Mouse (Mus musculus) A20 (cell line): ENCODE measurements around the gene Sh2d3c.

Experiments used
- DNase-seq: peaks from one replicate; pipeline ENCODE4 v3.0.0-alpha.2; 2011; ENCODE audit warnings: low read depth, low spot score

Sh2d3c gene

DNA sequence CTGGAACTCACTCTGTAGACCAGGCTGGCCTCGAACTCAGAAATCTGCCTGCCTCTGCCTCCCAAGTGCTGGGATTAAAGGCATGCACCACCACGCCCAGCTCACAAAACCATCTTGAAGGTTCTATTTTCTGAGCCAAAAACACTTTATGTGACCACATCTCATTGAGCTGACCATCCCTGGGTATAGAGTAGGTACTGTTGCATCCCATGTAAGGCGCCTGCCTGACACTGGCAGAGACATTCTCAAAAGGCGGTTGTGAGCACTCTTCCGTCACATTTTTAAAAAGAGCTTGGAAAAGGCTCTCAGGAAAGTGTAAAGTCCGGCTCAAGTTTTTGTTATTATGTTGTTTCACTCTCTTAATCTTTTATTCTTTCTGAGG lies 35.8 kb downstream of the Sh2d3c start:
- no peak for DNase-seq

GRCm38 (mm10) chr2:32757056-32757845 lies 36.4 kb downstream of the Sh2d3c start, which contains the start of gene Tor2a:
TSS of gene Tor2a (plus strand) at chr2:32757234.
- DNase-seq: peak; percentile 98

DNA sequence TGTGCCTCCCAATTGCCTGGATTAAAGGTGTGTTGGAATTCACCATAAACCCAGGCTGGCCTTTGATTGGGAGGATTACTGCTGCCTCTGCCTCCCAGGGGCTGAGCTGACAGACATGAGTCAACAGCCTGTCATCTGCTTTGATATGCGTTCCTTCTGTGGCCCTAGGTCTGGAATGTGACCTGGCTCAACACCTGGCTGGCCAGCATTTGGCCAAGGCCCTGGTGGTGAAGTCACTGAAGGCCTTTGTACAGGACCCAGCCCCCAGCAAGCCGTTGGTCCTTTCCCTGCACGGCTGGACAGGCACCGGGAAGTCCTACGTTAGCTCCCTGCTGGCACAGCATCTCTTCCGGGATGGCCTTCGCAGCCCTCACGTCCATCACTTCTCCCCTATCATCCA lies 37.6 kb downstream of the Sh2d3c start:
- no peak for DNase-seq

DNA sequence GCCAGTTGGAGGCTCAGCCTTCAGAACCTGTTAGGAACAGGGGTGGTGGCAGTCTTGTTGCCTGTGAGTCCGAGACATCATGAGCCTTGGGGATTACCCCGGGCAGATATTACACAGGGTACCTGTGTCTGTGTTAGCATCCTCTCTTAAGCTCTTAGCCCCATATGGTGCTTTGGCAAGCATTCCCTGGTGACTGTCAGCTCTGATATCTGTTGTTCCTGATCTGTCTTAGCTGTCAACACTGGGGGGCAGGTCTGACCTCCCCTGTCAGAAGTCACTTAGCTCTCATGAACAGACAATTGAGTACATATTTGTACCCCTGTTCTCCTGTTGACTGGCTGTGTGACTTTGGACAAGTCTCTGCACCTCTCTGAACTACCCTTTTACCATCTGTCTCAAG lies 38.1 kb downstream of the Sh2d3c start:
- no peak for DNase-seq

GRCm38 (mm10) chr2:32761361-32761760 lies 40.5 kb downstream of the Sh2d3c start:
- DNase-seq: no peak

GRCm38 (mm10) chr2:32761859-32762258 lies 41.0 kb downstream of the Sh2d3c start:
- DNase-seq: no peak

- no peak for DNase-seq
Observed at GRCm38 (mm10) chr2:32763353-32763752, 42.5 kb downstream of the Sh2d3c start.

DNA sequence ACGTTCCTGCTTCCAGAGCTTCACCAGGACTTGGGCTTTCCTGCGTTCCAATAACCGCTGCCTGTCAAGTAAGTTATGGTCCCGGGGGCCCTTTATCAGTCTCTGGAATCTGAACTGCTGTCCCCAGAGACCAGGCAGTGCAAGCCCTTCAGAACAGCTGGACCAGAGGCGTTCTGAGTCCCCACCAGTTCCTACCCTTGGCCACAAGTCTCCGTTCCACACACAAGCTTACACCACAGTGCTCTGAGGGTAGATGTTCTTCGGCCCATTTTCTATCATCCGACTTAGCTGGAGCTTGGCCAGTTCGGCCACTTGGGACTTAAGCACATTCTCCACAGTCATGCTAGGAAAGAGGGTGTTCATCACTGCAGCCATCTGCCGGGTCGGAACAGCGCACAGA lies 46.4 kb downstream of the Sh2d3c start:
- no peak for DNase-seq

DNA sequence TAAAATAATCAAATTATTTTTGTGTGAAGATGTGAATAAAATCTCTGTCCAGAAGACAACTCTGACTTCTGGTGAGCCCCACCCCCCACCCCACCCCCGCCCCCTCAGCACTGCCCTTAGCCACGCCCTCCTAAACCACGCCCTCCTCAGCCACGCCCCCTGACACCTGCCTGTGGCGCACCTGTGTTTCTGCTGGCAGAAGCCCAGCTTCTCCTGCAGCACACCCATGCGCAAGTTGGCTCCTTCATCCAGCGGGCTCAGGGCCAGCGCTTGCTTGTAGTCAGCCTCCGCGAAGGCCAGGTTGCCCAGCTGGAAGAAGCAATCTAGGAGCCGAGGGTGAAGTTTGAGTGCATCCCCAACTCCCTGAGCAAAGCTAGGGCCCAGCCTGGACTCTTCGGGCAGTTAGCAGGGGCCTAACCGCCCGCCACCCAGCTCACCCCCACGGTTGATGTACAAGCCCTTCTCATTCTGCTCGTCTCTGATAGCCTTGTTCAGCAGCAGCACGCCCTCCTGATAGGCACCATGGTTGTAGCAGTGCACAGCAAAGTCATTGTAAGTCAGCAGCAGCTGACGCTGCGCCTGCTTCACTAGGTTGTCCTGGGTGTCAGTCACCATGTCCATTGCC lies 47.9 kb downstream of the Sh2d3c start:
- DNase-seq: peak; percentile 32

DNA sequence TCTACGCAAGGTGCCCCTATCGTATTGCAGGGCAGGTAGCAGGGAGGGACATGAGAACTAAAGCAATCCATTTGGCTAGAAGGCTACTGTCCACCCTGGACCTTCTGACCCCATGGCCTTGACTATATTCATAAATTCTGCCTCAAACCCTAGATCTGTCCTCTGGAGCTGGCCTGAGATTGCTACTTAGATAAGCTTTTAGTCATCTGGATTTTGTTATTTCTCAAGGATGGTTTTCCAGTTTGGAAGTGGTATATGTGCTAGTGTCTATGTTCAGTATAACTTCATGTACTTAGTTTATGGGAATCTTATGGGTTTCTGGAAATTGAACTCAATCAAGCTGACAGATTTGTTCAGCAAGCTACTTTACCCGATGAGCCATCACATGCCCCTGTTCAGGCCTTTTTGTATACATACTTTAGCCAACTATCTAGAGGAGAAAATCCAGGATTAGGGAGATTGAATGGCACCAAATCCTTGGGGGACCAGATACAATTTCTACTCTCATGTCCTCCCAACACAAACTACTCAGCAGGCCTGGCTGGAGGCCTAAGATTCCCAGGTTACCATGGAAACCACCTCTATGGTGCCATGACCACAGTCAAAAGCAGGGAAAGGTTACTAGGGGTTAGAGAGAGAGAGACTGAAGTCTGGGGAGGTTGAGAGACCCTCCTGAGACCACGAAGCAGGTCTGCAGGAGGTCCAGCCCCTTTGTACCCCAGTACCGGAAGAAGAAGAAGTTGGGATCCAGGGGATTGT lies 48.7 kb downstream of the Sh2d3c start:
- DNase-seq: no peak

DNA sequence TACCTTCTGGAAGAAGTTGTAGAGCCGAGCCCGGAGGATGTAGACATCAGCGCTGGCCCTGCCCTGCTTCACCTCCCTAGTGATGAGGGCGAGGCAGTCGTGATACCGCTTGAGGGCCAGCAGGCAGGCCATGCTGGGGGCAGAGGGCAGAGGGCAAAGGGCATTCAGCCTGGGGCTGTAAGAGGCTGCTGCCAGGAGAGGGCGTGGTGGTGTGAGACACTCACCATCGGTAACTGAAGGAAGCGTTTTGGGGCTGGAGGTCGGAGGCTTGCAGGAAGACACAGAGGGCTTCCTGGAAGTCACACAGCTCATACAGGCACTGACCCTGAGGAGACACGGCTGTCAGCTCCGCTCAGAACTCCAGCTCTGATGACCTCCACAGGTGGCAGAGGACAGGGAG lies 51.0 kb downstream of the Sh2d3c start:
- no peak for DNase-seq

GRCm38 (mm10) chr2:32772626-32773279 lies 51.9 kb downstream of the Sh2d3c start:
- DNase-seq: no peak

- peak; percentile 98 for DNase-seq
Observed at GRCm38 (mm10) chr2:32775359-32776074, 54.7 kb downstream of the Sh2d3c start, which contains the start of the genes Ttc16 and Ptrh1. TSS of gene Ttc16 (minus strand) at chr2:32775633. TSS of gene Ptrh1 (plus strand) at chr2:32775786.

- DNase-seq: no peak
Observed at GRCm38 (mm10) chr2:32776192-32776591, 55.3 kb downstream of the Sh2d3c start.

- no peak for DNase-seq
Observed at GRCm38 (mm10) chr2:32778081-32778480, 57.2 kb downstream of the Sh2d3c start.

DNA sequence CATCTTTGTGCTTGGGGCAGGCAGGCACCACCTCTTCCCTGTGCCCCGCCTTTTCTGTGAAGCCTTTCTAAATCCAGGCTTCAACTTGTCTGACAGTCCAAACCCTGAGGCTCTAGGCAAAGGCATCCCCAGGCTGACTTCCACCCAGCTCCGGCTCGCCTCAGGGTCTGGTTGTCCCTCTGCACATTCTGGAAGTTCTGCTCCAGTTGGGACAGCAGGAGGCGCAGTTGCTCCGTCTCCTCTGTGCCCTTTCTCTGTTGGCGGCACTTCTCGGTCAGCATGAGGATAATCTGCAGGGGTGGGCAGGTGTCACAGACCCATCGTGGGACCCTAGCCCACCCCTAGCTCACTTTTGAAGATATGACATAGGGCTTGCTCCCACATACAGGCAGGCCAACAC lies 58.3 kb downstream of the Sh2d3c start:
- peak; percentile 62 for DNase-seq

DNA sequence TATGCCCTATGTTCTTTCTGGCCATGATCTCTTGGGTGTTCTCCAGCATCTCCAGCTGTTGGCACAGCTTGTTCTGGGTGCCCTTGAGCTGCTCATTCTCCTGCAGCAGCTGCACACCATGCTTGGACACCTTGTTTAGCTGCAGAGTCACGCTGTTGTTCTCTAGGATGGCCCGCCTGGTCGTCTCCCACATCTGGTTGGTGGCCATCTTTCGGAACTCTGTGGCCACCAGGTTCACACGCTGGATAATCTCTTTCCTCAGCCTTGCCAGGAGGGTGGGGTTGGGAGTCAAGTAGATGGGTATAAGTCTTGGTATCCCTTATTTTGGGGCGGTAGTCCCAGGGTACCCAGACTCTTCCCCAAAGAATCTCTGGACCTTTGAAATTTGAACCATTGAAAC lies 58.9 kb downstream of the Sh2d3c start:
- DNase-seq: no peak

DNA sequence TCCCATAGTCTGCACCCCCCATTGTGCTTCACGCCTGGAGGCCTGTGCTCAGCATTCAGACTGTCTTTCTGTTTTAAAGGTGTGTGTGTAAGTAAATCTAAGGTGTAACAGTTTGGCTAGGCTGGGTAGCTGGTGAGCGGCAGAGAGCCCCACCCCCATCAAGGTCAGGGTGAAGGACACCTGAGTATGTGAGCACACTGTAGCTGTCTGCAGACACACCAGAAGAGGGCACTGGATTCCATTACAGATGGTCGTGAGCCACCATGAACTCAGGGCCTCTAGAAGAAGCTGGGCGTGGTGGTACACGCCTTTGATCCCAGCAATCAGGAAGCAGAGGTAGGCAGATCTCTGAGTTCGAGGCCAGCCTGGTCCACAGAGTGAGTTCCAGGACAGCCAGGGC lies 60.9 kb downstream of the Sh2d3c start:
- DNase-seq: no peak

DNA sequence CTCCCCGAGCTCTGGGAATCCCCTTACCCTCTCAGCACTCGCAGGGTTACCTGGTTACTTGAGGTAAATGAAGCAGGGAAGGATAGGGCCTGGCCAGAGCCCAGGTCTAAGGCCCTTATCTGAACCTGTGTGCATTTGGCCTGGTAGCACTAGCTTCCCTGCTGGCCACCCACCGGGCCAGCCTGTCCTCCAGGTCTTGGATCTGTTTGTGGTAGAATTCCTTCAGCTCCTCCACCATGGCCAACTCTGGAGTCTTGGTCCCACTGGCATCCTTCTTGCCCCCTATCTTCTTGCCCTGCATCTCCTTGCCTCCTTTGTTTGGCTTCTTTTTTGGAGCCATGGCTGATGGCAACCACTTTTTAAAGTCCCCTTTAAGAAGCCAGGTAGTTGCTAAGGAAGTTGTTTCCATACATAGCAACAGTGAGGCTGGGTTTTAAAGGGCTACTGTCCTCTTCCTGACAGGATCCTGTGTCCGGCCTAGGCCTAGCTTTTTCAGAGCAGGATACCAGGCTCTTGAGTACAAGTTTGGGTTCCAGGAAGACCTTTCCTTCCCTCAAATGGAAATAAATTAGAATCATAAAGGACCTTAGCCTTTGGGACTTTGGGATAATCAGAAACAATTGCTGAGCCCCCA lies 63.3 kb downstream of the Sh2d3c start, which contains the start of gene Cfap157:
Gene Cfap157 (minus strand): TSS at position 381 of the 634 bp plus-strand sequence.
- no peak for DNase-seq

DNA sequence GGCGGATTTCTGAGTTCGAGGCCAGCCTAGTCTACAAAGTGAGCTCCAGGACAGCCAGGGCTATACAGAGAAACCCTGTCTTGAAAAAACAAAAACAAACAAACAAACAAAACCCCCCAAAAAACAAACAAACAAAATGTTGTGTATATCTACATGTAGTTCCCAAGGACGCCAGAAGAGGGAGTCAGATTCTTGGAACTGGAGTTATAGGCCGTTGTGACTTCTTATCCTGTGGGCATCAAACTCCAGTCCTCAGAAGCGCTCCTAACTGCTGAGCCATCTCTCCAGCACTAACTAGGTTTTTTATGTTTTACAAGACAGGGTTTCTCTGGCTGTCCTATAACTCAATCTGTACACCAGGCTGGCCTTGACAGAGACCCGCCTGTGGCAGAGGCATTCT lies 66.3 kb downstream of the Sh2d3c start:
- peak; percentile 43 for DNase-seq

GRCm38 (mm10) chr2:32788581-32788980 lies 67.7 kb downstream of the Sh2d3c start:
- no peak for DNase-seq
